Mouse (Mus musculus): ENCODE results near the gene Chka. TPM values are rescaled to one million over a fixed set of nuclear protein-coding genes. Genes with fewer than 3 reads are reported as not detected.

The Chka gene
- polyA plus RNA-seq, 3 experiments from 2014 or later: 1.6 to 4.9 (median 4.3) TPM

DNA sequence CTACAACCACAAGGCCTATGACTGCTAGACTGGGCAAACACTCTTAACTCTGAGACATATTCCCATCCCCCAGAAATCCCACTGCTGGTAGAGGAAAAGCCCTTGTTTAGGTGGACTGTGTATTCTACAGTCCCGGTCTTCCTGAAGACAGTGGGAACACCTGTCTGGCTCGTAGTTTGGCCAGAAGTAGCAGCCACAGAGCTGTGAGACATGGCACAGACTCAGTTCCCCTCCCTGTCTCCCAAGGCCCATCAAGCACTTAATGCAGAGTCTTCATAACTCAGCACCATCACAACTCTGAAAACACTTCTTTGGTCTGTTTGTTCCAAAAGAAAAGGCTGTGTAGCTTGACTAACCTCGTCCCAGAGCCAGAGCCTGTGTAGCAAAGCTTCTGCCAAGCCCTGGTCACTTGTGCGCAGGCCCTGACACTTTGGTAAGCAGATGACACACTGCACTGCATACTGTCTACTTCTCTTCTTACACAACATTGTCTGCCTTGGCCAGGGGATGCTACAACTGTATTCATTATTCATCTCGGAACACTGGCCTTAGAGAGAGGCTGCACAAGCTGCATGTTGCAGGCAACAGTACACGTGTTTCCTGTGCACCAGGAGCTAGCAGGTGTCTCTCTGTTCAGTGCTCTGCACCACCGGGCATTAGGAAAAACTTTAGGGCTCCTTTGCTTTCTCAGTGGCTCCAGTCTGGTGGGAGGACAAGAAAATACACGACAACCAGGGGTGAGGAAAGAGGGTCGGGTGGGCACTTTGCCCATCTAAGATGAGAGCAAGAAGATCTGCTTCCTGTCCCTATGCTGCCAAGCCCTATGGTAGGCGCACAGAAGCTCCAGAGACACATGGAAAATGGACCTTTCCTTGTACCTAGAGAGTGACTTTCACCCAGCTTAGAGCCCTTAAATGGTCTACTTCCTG is 4.6 kb upstream of the Chka start:
- ATAC-seq: no peak

DNA sequence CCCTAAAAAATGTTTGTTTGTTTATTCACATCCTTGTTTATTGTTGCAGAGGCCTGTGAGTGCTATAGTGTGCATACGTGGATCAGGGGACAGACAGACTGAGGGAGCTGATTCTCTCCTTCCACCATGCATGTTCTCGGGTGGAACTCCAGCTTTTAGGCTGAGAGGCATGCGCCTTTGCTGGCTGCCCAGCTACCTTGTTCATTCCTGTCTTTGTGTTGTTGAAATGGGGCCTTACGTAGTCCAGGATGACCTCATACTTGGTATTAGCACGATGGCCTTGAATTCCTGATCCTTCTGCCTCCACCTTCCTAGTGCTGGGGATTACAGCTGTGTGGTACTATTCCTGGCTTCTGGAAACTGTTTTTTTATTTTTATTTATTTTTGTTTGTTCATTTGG is 3.9 kb upstream of the Chka start:
- ATAC-seq: no peak

DNA sequence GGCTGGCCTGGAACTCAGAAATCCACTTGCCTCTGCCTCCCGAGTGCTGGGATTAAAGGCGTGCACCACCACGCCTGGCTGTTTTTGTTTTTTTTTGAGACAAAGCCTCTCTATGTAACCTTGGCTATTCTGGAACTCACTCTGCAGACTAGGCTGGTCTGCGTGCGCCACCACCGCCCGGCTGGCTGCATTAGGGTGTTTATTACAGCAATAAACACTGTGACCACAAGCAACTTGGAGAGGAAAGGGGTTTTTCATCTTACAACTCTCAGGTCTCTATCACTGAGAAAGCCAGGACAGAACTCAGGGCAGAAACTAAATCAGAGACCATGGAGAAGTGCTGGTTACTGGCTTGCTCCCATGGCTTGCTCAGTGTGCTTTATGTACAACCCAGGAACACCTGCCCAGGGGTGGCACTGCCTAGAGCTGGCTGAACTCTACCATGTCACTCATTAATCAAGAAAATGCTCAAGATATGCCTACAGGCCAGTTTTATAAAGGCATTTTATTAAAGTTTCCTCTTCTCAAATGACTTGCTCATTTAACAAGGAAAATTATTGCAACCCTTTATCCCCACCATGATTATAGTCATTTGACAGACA is 3.3 kb upstream of the Chka start:
- ATAC-seq: no peak

DNA sequence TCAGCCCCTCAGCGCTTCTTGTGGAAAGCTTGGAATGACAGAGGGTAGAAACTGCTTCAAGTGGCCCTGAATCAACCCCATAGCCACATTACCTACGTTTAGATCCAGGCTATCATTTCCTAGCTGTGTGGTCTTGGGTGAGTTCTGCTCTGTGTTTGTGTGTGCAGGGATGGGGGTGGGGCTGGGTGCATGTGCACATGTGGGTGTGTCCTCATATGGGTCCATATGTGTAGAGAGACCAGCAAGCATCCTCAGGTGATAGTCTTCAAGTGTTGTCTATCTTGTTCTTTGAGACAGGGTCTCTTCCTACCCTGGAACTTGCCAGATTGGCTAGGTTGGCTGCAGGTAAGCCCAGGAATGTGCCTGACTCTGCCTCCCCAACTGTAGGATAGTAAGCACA is 2.3 kb upstream of the Chka start:
- ATAC-seq: no peak

DNA sequence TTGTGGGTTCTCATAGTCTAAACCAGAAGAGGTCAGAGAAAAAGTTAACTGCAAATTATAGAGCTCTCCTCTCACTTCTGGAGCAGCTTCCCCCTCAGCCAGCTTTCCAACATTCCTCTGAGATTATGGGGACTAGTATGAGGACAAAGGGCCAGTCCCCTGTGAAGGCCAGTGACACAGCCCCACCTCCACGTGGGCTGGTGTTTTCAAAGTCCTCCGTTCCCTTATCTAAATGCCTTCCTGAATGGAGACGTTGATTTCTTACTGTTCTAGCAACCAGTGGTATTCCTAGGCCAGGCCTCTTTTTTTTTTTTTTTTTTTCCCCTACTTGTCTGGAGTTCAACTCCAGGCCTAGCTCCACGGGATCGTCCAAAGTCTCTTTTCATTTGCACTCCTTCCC is 1.5 kb upstream of the Chka start:
- no peak for ATAC-seq

DNA sequence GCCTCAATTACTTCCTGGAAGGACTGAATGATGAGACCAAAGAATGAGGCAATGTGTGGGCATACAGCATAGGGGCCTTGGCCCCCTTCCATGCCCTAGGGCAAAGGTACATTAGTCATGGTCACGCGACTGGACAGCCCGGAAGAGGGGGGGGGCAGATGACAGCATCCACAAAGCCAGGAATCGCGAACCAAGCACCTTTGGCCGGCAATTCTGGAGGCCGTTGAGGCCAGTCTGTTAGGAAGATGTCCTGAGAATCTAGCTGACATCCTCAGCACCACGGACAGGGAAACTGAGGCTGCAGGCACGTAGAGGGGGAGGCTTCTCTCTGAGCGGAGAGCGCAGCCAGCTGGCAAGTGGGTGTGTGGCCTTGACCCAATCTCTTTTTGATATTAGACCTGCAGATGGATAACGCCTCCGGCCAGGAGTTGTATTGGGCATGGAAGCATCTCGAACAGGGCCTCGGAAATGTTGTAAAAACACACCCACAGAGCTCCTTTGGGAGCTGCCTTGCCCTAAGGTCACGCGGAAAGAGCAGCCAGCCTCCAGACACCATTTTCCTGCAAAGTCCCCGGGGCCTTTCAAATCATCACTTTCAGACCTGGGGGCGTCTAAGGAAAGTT is 615 bp upstream of the Chka start:
- peak; percentile 13 for ATAC-seq

DNA sequence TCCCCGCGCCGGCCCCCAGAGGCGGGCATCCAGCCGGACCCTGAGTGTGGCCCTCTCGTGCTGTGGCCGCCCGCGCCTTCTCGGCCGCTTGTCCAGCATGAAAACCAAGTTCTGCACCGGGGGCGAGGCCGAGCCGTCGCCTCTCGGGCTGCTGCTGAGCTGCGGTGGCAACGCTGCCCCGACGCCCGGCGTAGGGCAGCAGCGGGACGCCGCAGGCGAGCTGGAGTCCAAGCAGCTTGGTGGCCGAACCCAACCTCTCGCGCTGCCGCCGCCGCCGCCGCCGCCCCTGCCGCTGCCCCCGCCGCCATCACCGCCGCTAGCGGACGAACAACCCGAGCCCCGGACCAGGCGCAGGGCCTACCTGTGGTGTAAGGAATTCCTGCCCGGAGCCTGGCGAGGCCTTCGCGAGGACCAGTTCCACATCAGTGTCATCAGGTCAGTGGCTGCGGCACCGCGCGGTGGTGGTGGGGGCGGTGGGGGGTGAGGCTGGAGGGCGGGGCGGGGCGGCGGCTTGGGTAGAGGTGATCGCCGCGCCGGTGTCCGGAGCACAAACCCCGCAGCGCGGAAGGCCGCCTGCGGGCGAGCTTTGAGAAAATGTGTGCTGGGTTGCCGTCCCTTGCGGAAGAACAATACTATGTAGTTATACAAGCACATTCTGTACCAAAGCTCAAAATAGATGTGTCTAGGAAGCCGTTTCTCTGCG is 557 bp downstream of the Chka start:
- ATAC-seq: no peak

DNA sequence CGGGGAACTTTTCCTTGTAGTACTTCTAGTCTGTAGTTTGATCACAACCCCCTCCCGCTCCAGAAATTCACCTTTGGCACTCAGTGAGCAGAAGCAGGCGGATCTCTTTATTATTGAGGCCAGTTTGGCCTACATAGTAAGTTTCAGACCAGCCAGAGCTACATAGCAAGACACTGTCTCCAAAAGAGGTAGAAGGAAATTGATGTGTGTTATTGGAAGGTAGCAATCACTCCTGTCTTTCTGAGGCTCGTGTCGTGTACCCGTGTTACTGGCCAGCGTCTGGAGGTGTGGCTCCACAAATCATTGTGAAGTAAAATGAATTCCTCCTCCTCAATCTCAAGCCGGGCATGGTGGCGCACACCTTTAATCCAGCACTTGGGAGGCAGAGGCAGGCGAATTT is 1.5 kb downstream of the Chka start:
- ATAC-seq: no peak

DNA sequence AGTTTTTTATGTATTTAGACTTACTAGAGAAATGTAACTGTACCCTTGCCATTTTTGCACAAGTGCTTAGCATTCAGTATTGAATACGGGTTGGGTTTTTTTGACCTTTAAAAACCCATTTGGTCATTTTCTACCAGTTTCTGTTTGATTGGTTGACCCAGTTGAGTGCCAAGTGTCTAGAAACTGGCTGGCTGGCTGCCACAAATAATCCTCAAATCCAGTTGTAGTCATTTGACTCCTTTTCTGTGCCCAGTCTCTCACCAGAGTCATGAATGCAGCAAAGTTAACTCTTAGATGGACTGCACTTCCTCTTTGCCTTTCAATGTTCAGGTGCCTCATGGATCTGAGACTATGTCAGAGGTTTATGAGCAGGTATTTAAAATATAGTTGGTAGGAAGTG is 2.3 kb downstream of the Chka start:
- no peak for ATAC-seq

DNA sequence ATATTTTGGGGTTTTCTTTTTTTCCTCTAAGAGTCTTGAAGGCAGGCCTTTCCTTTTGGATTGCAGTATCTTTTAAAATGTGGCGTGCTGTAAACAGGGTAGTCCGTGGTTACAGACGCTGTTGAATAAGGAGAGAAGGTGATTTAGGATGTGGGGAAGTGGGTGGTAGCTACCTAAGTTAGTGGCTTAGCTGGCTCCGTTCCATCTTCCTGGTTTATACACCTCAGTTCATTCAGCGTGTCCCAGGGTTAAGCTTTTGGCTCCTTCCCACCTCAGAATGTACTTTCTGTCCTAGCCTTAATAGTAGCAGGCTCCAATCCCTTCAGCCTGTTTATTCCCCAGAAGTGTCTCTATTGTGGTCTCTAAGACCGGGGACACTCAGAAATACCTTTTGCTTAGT is 3.5 kb downstream of the Chka start:
- ATAC-seq: no peak

DNA sequence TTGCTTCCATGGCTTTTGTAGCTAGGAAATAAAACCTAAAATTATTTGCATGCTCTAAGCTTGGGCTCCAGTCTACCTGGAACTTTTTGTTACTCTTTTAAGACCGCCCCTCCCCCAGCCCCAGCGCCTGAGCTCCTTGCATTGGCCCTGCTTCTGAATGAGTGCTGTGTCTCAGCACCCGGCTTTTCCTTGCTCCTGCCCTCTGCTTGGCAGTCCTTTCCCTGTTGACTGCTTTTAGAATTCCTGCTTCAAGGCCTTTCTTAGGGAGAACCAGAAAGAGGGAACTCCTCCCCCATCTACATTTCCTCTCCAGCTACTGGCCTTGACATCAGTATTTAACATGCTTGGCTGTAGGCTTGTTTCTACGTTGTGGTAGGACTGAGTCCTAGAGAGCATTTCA is 4.0 kb downstream of the Chka start:
- no peak for ATAC-seq

DNA sequence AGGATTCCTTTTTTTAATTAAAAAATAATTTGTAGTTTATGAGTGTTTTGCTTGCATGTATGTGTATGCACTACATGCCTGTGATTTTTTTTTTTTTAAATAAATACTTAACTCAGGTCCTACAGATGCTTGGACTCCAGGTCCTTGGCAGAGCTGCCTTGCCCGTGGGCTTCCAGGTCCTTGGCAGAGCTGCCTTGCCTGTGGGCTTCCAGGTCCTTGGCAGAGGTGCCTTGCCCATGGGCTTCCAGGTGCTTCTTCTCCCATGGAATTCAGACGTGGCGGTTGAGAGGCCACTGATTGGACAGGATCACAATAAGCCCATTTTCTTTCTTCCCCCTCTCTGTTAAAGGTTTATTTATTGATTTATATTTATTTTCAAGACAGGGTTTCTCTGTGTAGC is 5.6 kb downstream of the Chka start:
- no peak for ATAC-seq

DNA sequence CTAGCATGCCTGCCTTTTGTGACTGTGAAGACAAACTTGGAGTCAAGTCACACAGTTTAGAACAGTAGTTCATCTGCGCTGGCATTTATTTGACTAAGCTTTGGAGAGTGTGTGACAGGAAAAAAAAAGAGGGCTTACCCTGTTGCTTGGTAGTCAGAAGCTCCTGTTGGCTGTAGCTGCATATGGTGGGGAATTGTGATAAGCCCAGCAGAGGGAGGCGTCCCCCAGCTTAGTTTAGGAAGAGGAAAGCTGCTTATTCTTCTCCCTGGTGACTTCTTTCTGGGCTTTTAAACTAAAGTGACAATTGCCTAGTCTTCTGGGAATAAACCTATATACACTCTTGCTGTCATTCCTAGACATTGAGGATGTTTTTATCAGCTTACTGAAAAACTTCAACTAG is 11.1 kb downstream of the Chka start:
- ATAC-seq: no peak

DNA sequence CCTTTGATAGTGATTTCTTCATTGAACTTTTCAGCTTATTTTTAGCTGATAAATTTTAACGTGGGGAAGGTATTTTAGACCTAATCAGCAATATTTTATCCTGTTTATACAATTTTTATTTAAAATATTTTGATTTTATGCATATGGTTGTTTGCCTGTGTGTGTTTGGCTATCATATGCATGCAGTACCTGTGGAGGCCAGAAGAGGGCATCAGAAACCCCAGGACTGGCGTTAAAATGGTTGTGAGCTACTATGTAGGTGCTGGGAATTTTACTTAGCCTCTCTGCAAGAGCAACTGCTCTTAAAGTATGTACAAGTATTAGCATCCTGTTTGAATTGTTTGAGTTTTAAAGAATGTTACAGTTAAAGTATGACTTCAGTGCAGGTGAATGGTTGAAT is 13.4 kb downstream of the Chka start:
- ATAC-seq: no peak

DNA sequence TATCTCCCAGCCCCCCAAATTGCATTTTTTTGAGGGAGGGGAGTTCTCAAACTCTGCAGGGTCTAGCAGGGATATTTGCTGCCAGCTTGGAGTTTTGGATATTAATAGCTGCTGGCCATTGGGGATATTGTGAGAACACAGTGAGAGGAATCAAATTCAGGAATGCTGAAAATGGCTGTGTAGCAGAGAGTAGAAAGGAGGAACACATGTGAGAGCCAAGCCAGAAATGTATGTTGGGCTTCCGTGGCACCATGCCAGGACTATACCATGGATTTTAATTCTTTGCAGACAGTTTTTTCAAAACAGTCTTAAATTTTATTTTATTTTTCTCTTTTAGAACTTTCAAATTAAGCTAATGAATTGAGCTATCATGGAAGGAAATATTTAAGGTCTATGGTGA is 16.7 kb downstream of the Chka start:
- no peak for ATAC-seq

DNA sequence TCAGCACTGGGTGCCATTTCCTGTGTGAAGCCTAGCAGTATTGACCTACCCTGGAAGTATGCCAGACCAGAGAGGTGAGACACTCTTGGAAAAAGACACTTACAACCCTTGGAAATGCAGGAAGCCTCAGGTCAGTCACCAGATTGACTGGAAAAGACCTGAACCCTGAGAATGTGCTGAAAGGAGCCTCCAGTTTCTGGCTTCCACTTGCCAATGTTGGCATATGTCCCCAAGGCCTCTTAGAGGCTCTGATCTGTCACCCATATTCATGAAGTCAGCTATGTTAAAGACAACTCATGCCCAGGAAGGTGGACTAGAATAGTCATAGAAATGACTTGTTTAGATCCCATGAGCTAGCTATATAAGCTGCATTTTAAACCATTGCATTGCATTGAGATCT is 19.9 kb downstream of the Chka start:
- ATAC-seq: no peak

DNA sequence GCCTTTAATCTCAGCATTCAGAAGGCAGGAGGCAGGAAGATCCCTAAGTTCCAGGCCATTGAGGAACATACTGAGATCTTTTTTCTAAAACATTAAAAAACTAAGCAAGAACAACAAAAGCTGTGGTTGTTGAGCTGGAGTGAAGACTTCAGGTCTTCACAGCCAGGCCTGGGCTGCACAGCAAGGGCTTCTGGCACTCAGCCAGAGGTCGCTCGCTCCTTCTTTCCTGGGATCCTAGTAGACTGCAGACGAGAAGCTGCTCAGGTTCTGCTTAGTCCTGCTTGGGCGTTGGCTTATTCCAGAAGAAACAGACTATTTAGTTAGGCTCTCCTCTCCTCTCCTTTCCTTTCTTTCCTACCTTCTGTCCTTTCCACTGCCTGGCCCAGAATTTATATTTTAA is 20.8 kb downstream of the Chka start:
- no peak for ATAC-seq

DNA sequence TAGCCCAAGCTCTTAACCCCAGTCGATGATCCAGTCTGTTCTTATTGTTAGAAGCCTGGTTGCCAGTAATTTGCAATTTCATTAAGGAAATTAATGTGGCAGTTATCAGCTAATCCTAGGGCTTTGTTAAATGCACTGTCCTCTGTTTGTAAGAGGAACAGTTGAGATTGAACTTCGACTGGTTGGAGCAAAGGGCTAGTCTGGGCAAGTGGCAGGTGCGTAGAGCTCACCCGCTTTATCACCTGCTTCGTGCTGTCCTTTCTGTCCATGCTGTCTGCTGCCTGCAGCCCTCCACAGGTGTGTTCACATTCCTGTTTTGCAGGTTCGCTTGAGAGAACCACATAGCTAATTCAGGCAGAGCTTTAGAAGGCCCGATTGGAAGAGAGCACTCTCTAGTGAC is 23.5 kb downstream of the Chka start:
- ATAC-seq: no peak

DNA sequence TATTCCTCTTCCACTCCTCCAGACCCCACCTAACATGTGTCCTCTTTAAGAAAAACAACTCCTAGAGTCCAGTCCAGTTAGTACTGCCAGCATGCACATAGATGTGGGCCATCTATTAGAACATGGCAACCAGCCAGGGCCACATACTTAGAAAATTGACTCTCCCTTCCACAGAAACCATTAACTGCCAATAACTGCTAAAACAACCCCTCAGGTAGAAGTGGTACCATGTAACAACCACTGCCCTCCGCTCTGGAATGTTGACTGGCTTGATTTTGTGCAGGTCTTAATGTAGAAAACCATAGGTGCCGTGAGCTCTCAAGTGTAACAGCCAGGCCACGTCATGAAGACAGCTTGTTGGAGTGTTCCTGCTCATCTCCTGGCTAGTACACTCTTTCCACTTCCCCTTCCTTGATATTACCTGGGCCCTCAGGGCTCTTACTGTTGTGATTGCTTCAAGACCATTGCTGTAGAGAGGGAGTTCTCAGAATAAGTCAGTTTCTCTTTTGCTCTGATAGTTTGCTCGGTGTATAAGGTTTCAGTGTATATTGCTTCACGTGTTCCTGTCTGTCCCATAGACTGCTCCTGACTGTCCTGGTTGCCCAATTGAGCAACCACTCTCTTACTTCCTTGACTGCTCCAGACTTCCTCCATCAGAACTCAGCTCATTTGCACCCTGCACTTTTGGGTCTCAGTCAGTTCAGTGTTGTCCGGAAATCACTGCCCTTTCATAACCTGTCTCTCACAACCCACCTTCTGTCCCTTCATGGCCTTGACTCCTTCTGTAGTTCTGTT is 28.7 kb downstream of the Chka start:
- ATAC-seq: no peak

DNA sequence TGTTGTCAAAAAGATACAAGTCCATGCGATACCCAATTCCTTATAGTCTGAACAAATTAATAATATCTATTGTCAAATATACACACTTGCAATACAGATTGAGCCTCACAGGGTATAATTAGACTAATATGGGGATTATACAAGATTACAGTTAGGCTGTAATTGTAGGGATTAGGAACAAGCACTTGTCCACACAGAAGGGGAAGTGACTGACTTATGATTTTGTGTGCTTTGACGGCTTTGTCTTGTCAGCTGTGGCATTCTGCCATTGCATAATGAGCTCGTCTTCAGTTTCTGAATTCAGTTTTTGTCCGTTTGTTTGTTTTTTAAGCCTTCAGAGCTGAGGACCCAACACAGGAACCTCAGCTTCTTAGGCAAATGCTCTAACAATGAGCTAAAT is 30.6 kb downstream of the Chka start:
- ATAC-seq: no peak

DNA sequence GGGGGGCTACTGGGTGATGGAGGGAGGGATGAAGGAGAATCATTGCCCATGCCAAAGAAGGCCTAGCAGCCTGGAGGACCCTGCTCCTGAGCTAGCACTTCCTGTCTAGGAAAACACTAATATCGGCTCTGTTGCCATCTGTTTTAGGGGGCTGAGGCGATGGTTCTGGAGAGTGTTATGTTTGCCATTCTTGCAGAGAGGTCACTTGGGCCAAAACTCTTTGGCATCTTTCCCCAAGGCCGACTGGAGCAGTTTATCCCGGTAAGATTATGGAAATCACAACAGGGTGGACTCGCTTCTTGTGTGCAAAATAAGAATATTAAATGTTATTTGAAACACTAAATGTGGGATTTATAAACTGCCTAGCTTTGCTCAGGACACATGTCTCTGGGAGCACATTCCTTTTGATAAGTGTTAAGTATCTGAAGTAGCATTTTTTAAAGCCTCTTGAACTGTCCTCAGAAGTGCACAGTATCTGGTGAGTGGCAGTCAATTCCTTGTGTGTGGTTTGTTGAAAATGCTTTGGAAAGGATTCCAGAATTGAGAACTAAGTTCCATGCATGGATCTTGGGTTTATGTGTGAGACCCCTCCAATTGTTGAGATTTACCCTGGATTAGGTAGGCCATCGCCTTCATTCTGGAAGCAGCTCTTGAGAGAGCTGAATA is 32.9 kb downstream of the Chka start:
- ATAC-seq: no peak

DNA sequence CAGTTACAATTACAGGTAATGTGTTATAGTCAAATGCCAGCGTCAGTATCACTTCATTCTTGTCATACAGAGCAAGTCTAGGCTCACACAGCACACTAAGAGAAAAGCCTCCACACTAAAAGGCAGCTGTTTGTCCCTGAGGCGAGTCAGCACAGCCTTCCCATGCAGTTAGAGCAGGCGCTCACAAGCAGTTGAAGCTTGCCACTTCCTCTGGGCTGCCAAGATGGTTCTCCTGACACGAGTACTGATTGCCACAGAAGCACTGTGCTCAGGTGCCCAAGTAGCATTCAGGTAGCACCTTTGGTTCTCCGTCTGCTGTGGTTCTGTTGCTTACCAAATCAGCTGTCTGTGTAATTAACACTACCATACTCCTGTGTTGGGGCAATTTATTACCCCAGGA is 37.5 kb downstream of the Chka start:
- ATAC-seq: no peak
